Mouse (Mus musculus) right cerebral cortex, postnatal 14 days (tissue): Measurements from ENCODE around the gene Aff4.
"Not testable (repeated sequence)": the region's sequence is repeated elsewhere in the genome, so short reads cannot be mapped to it uniquely, and the experiment has no call there.

ENCODE experiments used
- DNase-seq: peaks from one replicate; pipeline ENCODE4 v3.0.0; 2022

Aff4 gene

DNA sequence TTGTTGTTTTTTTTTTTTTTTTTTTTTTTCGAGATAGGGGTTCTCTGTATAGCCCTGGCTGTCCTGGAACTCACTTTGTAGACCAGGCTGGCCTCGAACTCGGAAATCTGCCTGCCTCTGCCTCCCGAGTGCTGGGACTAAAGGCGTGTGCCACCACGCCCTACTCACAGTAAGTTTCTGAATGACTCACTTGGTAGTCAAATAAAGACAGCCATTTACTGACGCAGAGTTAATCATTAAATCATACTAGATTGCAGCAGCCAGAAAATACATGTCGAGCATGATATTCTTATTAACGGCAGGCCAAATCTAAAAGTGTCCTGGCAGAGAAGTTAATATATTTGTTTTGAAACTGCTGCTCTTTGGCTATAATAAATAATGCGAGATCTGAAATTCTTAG lies 9.6 kb upstream of the Aff4 start:
- not testable (repeated sequence) for DNase-seq

DNA sequence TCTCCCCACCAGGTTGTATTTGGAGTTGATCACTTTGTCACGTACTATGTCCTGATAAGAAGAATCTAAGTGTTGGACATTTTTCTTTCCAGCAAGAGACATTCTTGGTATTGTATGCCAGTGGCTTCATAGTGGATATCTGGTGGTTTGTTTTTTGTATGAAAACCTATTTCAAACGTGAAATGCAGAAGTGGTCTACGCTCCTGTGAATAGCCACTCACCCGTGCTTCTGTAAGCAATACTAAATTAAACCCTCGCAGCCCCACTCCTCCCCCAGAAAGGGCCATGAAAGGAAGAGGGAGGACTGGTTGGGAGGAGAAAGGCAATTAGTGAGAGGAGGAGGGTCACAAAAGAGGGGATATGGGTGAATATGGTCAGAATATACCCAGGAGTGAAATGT lies 7.9 kb upstream of the Aff4 start:
- DNase-seq = no peak

DNA sequence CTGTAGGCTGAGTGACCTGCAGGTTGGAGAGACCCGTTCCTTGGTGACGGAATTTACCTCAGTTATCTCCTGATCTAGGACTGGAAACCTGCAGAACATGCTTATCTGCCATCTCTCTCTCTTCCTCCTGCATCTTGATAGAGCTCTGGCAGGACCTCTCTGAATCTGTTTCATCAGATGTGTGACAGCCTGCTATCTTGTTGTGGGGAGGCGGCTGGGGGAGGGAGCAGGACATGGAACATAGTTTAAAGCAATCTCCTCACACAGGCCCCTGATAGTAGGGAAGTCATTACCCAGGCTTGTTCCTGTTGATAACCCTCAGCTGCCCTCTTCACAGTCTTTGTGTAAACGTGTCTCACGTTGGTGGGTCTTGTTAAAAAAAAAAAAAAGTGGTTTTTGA lies 5.3 kb upstream of the Aff4 start:
- no peak for DNase-seq

DNA sequence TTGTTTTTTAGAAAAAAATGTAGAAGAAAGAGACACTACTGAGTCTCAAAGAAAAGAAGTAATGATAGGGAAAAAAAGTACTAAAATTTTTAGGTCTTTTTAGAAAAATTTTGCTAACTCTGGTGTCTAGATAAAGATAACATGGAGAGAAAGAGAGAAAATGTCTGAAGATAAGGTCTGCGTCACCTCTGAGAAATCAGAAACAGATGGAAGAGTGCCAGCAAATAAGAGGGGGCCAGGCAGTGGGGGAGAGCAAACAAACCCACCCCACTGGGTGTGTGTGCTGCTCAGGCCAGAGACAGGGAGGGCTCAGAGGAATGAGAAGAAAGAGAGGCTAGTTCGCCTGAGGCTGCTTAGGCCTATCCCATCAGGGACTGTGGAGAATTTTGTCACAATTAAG lies 4.9 kb upstream of the Aff4 start:
- DNase-seq = no peak

DNA sequence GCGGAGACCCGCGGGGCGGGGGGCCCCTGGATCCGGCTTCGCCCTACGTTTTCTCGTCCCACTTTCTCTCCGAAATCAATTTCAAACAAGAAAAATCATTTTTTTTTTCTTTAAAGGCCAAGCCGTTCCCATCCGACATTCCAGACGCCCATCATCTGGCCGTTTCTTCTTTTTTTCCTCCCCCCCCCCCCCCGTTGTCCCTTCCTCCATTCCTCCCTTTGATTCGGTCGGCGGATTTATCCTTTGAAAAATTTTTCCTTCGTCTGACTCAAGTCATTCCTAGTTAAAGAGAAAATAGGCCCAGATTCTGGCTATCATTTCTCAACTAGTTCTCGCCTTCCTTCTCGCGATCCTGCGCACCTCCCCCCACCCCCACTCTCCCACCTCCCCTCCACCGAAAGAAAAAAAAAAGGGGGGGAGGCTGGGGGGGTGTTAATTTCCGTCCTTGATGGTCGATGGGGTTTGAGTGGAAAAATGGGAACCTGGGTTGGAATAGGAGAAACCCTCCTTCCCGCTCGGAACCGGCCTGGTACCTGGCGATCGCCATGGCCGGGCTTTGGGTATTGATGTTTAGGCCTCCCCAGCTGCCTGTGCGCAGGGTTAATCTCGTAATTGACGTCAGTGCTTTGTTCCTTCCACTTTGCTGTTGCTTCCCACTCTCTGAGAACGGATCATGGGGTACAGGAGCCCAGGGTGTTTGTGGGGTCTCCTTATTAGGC lies 750 bp downstream of the Aff4 start:
- DNase-seq = peak; percentile 48

DNA sequence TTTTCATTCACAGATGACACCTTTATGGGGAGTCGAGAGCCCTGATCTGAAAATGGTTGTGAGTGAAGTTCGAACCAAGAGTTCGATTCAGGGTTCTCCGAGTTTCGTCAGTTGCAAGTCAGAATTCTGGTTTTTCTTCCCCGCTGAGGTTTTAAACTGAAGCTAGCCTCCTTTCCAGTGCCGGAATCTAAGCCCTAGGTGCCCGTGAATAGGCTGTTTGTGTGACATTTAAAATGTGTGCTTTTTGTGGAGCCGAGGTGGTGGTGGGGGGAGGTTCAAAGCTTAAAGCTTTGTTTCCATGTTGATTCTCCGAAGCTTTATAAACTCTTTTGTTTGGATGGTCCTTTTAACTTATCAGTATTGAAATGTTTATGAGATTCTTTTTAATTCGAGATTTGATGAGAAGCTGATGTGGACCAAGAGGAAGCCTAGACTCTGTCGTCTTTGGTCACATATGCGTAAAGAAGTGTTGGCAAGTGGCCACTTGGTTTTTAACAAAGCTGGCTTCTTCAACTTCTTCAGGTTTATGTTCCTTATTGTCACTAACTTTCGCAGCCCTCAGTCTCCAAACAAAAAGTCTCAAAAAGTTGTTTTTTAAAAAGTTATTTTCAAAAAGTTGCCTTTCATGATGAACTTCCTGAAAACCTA lies 1.4 kb downstream of the Aff4 start:
- DNase-seq = no peak

DNA sequence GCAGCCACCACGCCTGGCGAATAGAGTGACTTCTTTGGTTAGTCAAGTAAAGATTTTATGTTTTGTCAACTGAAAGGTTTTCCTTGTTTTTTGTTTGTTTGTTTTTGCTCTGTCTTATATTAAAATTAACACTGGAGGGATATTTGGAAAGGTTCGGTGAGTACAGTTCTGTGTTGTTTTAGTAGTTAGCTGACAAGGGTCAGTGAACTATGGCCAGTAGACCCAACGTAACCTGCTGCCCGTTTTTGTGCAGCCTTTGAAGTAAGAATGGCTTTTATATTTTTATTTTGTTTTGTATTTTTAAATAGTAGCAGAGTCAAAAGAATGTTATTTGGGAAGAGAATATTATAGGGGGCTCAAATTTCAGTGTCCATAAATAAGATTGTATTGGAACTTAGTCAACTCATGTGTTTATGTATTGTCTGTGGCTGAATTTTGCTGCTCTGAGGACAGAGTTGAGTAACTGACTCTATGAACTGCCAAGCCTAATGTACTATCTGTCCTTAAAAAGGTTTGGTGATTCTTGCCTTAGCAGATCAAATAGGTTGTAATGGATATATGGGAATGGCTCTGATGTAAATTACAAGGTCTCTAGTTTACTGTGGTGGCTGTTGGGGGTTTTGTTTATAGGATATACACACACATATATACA lies 8.0 kb downstream of the Aff4 start:
- DNase-seq = no peak

DNA sequence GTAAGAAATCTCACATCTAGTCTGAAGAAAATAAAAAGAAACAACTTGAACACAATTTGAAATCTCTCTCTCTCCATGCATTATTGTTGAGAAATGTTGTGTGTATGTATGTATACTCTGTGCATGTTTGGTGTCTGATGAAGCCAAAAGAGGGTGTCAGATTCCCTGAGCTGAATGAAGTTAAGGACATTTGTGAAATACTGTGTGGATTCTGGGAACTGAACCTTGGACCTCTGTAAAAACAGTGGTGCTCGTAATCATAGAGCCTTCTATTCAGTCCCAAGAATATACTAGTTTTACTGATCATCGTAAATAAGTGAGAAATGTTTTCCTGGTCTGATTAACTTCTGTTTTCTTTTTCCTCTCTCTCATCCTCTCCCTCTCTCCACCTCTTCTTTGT lies 16.4 kb downstream of the Aff4 start:
- no peak for DNase-seq

DNA sequence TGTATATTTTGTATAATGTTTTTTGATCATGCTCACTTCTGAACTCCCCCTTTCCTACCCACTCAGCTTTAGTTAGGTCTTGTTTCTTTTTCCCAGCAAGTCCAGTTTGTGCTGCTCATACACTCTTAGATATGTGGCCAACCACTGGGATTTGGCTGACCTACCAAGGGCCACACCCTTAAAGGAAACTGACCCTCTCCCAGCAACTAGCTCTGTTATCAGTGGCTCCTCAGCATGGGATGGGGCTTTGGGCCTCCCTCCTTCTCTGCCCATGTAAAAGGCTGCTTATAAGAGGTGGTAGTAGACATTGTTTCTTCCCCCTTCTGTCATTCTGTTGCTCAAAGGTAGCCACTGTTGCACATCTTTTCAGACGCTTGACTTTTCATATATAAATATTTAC lies 28.3 kb downstream of the Aff4 start:
- DNase-seq = no peak

DNA sequence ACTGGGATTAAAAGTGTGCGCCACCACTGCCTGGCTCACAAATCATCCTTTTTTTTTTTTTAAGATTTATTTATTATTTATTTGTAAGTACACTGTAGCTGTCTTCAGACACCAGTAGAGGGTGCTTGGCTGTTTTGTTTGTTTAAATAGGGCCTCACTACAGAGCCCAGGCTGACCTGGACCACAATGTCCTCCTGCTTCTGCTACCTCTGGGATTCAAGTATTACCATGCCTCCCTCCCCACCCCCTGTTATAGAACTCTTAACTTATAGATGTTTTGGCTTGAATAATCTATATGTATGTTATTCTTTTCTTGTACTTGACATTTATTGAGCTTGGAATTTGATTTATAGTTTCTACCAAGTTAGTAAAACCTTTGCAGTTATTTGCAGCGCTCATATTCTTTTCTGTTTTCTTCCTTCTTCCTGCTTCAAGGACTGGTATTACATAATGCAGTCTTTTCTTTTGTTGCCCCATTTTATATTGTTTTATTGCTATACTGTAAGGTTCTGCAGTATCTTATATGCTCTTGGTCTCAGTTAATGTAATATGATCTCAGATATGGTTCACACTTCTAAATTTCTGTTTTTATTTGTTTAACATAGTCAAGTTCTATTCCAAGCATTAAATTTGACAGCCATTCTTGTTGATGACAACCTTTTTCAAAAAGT lies 33.3 kb downstream of the Aff4 start:
- DNase-seq = no peak

DNA sequence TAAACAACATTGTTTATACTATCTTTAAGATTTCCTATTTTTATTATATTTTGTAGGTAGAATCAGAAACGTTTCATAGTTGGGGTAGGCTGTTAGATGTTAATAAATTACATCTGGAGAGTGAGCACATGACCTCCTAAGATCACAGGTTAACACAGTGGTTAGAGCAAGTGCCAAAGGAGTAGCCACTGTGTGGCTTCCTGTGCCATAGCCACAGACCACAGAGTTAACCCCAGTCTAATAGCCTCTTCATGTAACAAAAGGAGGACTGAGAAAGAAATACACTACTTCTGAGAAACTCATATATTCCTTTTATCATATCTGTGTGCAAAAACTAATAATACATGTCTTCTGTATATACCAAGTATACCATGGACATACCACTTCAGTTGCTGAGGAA lies 43.2 kb downstream of the Aff4 start:
- no peak for DNase-seq

DNA sequence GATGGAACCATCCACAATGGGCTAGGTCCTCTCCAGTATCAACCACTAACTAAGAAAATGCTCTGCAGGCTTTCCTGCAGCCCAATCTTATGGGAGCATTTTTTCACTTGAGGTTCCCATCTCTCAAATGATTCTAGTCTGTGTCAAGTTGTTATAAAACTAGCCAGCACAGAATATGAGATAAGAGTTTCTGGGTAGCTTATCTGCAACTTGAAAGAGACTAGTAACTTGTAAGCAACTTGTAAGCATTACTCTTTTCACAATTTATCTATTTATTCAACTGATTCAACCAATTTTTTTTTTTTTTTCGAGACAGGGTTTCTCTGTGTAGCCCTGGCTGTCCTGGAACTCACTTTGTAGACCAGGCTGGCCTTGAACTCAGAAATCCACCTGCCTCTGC lies 53.0 kb downstream of the Aff4 start:
- no peak for DNase-seq

DNA sequence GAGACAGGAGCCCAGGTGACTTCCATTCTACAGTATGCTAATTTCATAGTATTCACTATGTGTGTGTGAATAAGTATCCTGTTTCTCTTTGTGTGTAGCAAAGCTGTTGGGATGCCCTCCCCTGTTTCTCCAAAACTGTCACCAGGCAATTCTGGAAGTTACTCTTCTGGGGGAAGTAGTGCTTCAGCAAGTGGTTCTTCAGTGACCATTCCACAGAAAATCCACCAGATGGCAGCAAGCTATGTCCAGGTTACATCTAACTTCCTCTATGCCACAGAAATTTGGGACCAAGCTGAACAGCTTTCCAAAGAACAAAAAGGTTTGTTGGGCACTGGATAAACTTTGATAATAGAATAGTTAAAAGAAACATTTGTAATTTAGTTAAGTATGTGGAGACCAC lies 61.1 kb downstream of the Aff4 start:
- no peak for DNase-seq

DNA sequence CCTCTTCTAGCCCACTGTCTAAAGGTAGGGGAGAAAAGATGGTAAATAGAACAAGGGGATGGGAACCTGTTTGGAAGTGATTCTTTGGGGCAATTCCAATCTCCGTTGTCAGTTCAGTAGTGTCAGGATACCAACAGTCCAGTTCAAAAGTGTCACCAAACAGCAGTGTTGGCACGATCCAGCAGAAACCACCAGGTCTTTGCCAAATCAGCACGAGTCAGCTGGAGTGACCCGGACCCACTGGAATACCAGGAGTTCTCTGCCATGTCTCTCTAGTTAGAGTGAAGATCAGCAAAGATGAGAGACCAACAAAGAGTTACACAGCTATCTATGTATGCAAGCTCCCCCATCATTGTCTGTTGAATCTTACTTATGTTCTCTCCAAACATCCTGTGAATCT lies 63.2 kb downstream of the Aff4 start:
- DNase-seq = no peak

DNA sequence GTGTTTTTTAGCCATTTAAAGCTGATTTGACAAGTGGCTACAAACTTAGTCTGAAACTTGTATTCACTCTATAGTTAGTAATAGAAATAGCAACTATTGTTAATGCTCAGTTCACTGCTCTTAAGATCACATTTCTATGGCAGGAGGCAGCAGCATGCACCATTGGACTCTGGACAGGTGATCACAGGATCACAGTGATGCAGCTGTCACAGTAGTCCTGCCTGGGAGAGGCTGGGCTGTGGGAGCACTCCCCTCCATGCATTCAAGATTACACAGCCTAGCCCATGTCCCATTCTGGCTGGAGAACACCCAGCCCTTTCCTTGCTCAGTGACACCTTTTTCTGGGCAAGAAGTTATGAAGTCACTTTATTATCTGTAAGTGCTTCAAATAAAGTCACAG lies 67.4 kb downstream of the Aff4 start:
- DNase-seq = no peak

DNA sequence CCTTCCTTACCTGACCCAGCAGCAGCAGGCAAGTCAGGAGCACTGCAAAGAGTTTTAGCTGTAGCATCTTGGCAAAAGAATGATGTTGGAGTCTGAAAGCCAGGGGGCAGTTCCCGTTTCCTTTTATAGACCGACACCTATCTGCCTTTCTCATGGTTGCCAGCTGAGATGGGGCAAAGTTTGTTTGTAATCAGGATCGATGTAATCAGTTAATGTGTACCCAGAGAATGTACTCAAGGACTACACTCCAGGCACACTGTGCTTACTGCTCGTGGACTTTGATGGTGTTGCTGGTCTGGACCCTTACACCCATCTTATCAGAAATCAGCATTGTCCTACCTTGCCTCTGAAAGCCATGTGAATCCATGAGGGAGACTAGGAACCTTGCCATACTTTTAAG lies 72.4 kb downstream of the Aff4 start, which contains the start of gene Leap2:
TSS of gene Leap2 (minus strand) at position 135 of the 400 bp plus-strand sequence.
- DNase-seq = no peak

DNA sequence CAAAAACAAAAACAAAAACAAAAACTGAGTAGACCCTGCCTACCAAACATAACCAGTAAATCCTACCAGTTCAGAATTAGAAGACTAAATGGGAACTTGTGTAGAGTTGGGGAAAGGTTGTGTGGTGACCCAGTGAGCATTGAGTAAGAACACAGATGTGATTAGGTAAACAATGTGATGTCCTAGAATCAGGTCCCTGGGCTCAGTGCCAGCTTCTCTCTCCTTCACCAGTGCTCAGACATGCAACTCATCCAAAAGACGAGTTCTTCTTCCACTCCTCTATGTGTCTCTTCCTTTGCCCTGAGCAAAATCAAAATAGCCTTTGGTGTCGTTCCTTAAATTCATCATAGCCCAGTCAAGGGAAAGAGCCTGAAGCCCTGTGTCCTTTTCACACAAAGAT lies 74.2 kb downstream of the Aff4 start:
- peak; percentile 55 for DNase-seq

DNA sequence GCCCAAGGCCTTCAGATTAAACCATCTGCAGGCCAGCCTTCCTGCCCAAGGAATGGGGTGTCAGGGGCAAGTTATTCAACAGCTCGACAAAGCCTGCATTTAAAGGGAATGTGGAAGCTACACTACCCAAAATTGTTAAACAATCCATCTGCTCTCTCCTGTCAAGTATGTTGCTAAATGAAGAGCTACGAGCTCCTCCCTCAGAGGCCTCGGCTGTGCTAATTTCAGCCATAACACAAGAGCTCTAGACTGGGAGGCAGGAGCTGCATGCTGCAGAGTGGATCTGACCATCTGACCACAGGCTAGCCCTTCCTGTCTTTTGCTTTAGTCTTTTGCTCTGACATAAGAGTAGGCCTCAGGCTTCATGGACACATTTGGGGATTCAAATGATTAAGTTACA lies 74.6 kb downstream of the Aff4 start:
- DNase-seq = peak; percentile 28

DNA sequence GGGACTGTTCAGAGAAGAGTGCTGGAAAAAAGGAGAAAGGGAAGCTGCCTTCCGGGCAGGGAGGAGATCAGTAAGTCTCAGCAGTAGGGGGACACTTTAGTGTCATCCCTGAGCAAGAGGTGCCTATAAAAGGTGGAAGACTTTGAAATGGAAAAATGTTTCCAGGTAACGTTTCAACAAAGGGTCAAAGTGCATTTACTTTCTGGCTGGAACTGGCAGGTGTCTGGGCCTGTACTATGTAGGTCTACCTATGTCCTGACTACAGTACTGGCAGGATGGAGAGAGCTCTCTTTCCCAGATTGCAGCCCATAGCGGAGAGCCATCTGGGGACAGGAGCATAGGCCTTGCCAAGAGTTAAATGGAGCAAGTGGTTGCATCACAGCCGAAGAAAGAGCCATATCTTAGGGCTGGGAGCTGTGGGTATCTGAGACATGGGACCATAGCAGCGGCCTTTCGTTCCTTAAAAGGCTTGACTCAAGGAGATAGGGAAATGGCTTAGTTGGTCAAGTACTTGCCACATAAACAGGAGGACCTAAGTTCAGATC lies 75.2 kb downstream of the Aff4 start:
- DNase-seq = no peak

DNA sequence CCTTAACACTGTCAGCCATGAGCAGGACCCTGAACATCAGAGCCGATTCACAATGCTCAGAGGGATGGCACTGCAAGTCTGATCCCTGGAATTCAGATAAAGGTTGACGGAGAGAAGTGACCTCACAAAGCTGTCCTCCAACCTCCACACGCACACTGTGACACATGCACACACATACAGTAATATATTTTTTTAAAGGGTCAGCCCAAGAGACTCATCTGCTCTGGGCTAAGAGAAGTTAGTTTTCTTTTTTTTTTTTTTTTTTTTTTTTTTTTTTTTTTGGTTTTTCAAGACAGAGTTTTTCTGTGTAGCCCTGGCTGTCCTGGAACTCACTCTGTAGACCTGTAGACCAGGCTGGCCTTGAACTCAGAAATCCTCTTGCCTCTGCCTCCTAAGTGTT lies 76.3 kb downstream of the Aff4 start:
- DNase-seq = not testable (repeated sequence)

DNA sequence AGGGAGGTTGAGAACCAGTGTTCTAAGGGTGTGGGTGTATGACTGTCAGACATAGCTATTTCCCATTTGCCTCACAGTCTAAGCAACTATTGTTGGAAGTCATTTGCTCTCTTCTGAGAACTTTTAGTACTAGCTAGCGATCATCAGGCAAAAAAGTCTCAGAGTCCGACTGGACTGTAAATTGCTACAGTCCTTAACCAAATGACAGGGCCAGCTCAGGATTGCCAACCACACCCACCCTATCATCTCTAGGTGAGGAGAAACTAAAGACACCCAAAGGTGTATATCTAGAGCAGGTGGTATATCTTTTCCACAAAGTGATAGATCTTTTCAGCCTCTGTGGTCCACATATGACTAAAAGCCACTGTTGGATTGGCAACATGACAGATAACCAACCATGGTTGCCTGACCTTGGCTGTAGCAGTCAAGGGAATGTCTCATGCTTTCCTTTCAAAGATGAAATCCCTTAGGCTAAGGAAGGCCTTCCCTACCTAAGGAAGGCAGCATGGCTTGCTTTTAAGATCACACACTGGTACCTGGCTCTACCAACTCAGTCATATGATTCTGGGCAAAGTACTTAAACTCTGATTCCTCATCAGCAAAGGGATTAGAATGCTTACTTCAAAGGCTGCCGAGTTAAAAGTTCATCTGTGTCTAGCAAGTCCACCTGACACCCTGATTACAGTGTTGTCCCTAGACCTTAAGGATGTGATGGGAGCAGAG lies 77.5 kb downstream of the Aff4 start:
- DNase-seq = no peak

DNA sequence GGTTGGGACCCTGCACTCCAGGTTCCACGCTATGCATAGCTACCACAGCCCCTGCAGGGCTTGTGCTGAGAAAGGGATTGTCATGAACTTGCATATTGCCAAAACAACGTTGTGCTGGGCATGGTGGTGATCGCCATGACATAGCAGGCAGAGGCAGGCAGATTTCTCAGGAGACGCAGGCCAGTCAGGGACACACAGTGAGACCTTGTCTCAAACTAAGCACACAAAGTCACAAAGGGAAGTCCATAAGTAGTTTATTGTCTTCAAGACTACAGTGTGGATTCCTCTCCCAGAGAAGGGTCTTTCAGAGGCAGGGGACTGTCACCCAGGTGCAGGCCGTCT lies 78.1 kb downstream of the Aff4 start:
- no peak for DNase-seq

DNA sequence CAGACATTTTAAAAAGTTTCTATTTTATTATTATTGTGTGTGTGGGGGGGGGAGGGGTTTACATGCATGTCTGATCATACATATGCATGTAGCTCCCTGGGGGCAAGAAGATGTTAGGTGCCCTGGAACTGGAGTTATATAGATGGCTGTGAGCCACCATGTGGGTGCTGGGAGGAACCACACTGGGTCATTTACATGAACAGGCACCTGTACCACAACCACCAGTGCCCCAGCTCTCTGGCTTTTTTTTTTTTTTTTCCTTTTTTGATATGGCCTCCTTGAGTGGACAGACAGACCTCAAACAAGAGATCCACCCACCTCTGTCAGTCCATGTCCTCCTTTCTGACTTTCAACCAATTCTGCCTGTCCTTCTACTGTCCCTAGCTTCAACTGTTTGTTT lies 78.5 kb downstream of the Aff4 start:
- DNase-seq = no peak
